Mouse (Mus musculus) liver, embryonic 14.5 days (tissue): ENCODE measurements around the gene Serpina9. TPM values are rescaled to one million over a fixed set of nuclear protein-coding genes. Genes with fewer than 3 reads are reported as not detected.
A peak's percentile ranks its signal among the peaks of the same experiment; 100 is the strongest.

Experiments
- ATAC-seq: fragments of 200-750 bp; cut with Nextera tagmentation; 2 replicates; pipeline ENCODE4 v1.8.0; 2017; ENCODE audit warnings: moderate number of reproducible peaks, mild to moderate bottlenecking, moderate library complexity; ENCODE audit not compliant: insufficient read depth
- DNase-seq, 3 experiments: peaks; one replicate each; pipeline ENCODE4 v3.0.0-alpha.2; 2012 to 2013; ENCODE audit warnings: low read depth in 3 of 3, low spot score in 3 of 3
- H3K27ac ChIP-seq: fragments of 300-500 bp; sonication (generic); 2 replicates; pipeline ENCODE4 v1.5.1; 2014; ENCODE audit warnings: moderate library complexity, mild to moderate bottlenecking, control low read depth, inconsistent platforms
- H3K27me3 ChIP-seq: fragments of 300-500 bp; sonication (generic); 2 replicates; pipeline ENCODE4 v1.6.1; 2014; ENCODE audit warnings: mild to moderate bottlenecking, low read length, moderate library complexity; ENCODE audit not compliant: control insufficient read depth, insufficient read depth
- H3K36me3 ChIP-seq: fragments of 300-500 bp; sonication (generic); replicated peaks from 2 replicates; pipeline ENCODE4 v1.6.1; 2014; ENCODE audit warnings: low read depth; ENCODE audit not compliant: control insufficient read depth, insufficient read depth
- H3K4me1 ChIP-seq, 2 experiments: fragments of 200-500 bp in 1 of 2; fragments of 300-500 bp in 1 of 2; sonication (generic) in 1 of 2; replicated peaks; 2 replicates each; pipeline ENCODE4 v1.6.1; 2012 to 2014; ENCODE audit warnings: antibody characterized with exemption in 1 of 2, inconsistent platforms in 1 of 2, low read length in 1 of 2; ENCODE audit not compliant: control insufficient read depth in 2 of 2, insufficient read depth in 2 of 2
- H3K4me2 ChIP-seq: fragments of 300-500 bp; sonication (generic); 2 replicates; pipeline ENCODE4 v1.6.1; 2014; ENCODE audit warnings: low read depth, mild to moderate bottlenecking, control low read depth, moderate library complexity
- H3K4me3 ChIP-seq, 2 experiments: fragments of 200-500 bp in 1 of 2; fragments of 300-500 bp in 1 of 2; sonication (generic) in 1 of 2; 2 replicates each; pipeline ENCODE4 v1.5.1; 2012 to 2014; ENCODE audit warnings: low read depth in 2 of 2, low read length in 2 of 2, mild to moderate bottlenecking in 2 of 2, control low read depth in 1 of 2, inconsistent platforms in 1 of 2, moderate library complexity in 1 of 2; ENCODE audit not compliant: insufficient read depth in 1 of 2
- H3K9ac ChIP-seq: fragments of 300-500 bp; sonication (generic); replicated peaks from 2 replicates; pipeline ENCODE4 v1.6.1; 2014; ENCODE audit warnings: mild to moderate bottlenecking, control low read depth, moderate library complexity
- H3K9me3 ChIP-seq: fragments of 300-500 bp; sonication (generic); 2 replicates; pipeline ENCODE4 v1.6.1; 2016; ENCODE audit warnings: low read length, mixed read lengths; ENCODE audit not compliant: control insufficient read depth
- CTCF ChIP-seq: IDR thresholded peaks from 2 replicates; pipeline ENCODE4 v1.5.1; 2016; ENCODE audit warnings: antibody characterized with exemption, low read depth, control low read depth
- EP300 ChIP-seq: IDR thresholded peaks from 2 replicates; pipeline ENCODE4 v1.6.1; 2016; ENCODE audit warnings: antibody characterized with exemption, low read depth
- WGBS: fragments of 180-500 bp; shearing (Covaris S2); extraction: QIAGEN DNeasy Blood & Tissue Kit; methylation state at CpG from one replicate; pipeline ENCODE4 v1.1.7; 2014; ENCODE audit not compliant: insufficient replicate concordance; 5-methylcytosine and 5-hydroxymethylcytosine counted together
- polyA plus RNA-seq, 2 experiments: library from polyadenylated mRNA; depleted of rRNA in 1 of 2; stranded (reverse) in 1 of 2; unstranded in 1 of 2; fragments of >200 nt; fragmentation: Nextera tagmentation in 1 of 2; extraction: Ambion mirVana in 1 of 2; gene quantifications; 2 replicates each; pipeline versions ENCODE4 v1.2.1 to v1.2.3; 2012 to 2014

Serpina9 gene
- polyA plus RNA-seq, 2 experiments = not detected

GRCm38 (mm10) chr12:103977846-103978245 is 35.7 kb downstream of the Serpina9 start:
- ATAC-seq (no peak), DNase-seq (no peak)
- no peaks in the 10 kb centered on the region for H3K4me1 ChIP-seq
- no peak overlapping the region for H3K4me3 ChIP-seq
- no peaks in the 10 kb centered on the region for H3K9me3 ChIP-seq
- no peak overlapping the region for H3K27ac ChIP-seq
- 23% methylated on average over 5 of the region's 5 CpGs for WGBS
- H3K9ac ChIP-seq = no peak overlapping the region
- TF ChIP-seq CTCF (peak; percentile 71), EP300 (no peak)
- H3K27me3 ChIP-seq = no peaks in the 10 kb centered on the region
- H3K36me3 ChIP-seq = no peaks in the 10 kb centered on the region
- no peak overlapping the region for H3K4me2 ChIP-seq

GRCm38 (mm10) chr12:103977060-103977459 is 36.5 kb downstream of the Serpina9 start:
- Histone ChIP-seq H3K9ac (no peak overlapping the region), H3K27me3 (no peaks in the 10 kb centered on the region), H3K36me3 (no peaks in the 10 kb centered on the region), H3K4me1 (no peaks in the 10 kb centered on the region), H3K27ac (no peak overlapping the region), H3K4me2 (no peak overlapping the region), H3K9me3 (no peaks in the 10 kb centered on the region), H3K4me3 (no peak overlapping the region)
- WGBS = 54% methylated on average over 3 of the region's 3 CpGs
- DNase-seq (no peak), ATAC-seq (no peak)
- TF ChIP-seq EP300 (no peak), CTCF (no peak)

- WGBS = 65% methylated on average over 4 of the region's 4 CpGs
- H3K4me3 ChIP-seq = no peak overlapping the region
- no peak overlapping the region for H3K4me2 ChIP-seq
- H3K9me3 ChIP-seq = no peaks in the 10 kb centered on the region
- H3K4me1 ChIP-seq = no peaks in the 10 kb centered on the region
- ATAC-seq = no peak
- no peak overlapping the region for H3K9ac ChIP-seq
- H3K27ac ChIP-seq = no peak overlapping the region
- no peaks in the 10 kb centered on the region for H3K36me3 ChIP-seq
- TF ChIP-seq CTCF (no peak), EP300 (no peak)
- no peak for DNase-seq
- no peaks in the 10 kb centered on the region for H3K27me3 ChIP-seq
Measured at GRCm38 (mm10) chr12:103971080-103971479, 42.5 kb downstream of the Serpina9 start.

- no peak for TF ChIP-seq EP300
- TF ChIP-seq CTCF = no peak
- no peak for DNase-seq
- no peaks in the 10 kb centered on the region for H3K36me3 ChIP-seq
- H3K27ac ChIP-seq = no peak overlapping the region
- H3K9me3 ChIP-seq = no peaks in the 10 kb centered on the region
- no peaks in the 10 kb centered on the region for H3K27me3 ChIP-seq
- 66% methylated on average over 9 of the region's 9 CpGs for WGBS
- no peak for ATAC-seq
- no peak overlapping the region for H3K4me3 ChIP-seq
- no peaks in the 10 kb centered on the region for H3K4me1 ChIP-seq
- H3K9ac ChIP-seq = no peak overlapping the region
- H3K4me2 ChIP-seq = no peak overlapping the region
Measured at GRCm38 (mm10) chr12:103969577-103970116, 43.9 kb downstream of the Serpina9 start.

GRCm38 (mm10) chr12:103966761-103967160 is 46.8 kb downstream of the Serpina9 start:
- TF ChIP-seq CTCF (no peak), EP300 (no peak)
- H3K27me3 ChIP-seq = no peaks in the 10 kb centered on the region
- no peak overlapping the region for H3K4me2 ChIP-seq
- ATAC-seq = no peak
- no peaks in the 10 kb centered on the region for H3K9me3 ChIP-seq
- H3K27ac ChIP-seq = no peak overlapping the region
- no peak overlapping the region for H3K4me3 ChIP-seq
- H3K4me1 ChIP-seq = peaks cover 0 to under 1% of the 10 kb centered on the region in 2 experiments; a peak in 1 of 4 replicates
- no peak for DNase-seq
- no peak overlapping the region for H3K9ac ChIP-seq
- H3K36me3 ChIP-seq = no peaks in the 10 kb centered on the region
- 33% methylated on average over 3 of the region's 3 CpGs for WGBS
